Mouse (Mus musculus): ENCODE results near the gene Mllt3. TPM values are rescaled to one million over a fixed set of nuclear protein-coding genes. Genes with fewer than 3 reads are reported as not detected.

The Mllt3 gene
- total and polyA plus RNA-seq, 2 experiments from 2014 or later, result 24.8 to 57.8 TPM

- ATAC-seq (ENCODE audit: low FRiP score), result no peak
- H3K4me3 ChIP-seq (ENCODE audit: low read depth, low read length), result no peak overlapping the region
- H3K4me2 ChIP-seq (ENCODE audit: low read depth, low read length, poor library complexity, severe bottlenecking), result no peak overlapping the region
- H3K9me3 ChIP-seq (ENCODE audit: low read length), result no peaks in the 10 kb centered on the region
- WGBS, result 89% methylated on average over 6 of the region's 6 CpGs
- TF ChIP-seq CTCF (IDR thresholded peaks at IDR 0.05), result no peak
- DNase-seq (ENCODE audit: low spot score), result no peak
- no peaks in the 10 kb centered on the region for H3K27me3 ChIP-seq (ENCODE audit: insufficient read depth, low read length)
- H3K9ac ChIP-seq (replicated peaks; ENCODE audit: low read length, poor library complexity, severe bottlenecking), result no peak overlapping the region
- H3K36me3 ChIP-seq (ENCODE audit: insufficient read depth, low read length), result no peaks in the 10 kb centered on the region
- H3K4me1 ChIP-seq (ENCODE audit: insufficient read depth, low read length), result 0 out of 2 replicates have a peak, but pooled peaks cover 5% of the 10 kb centered on the region
- H3K27ac ChIP-seq (ENCODE audit: low read depth, low read length), result no peak overlapping the region
Observed at GRCm38 (mm10) chr4:87823191-87823590, 210.0 kb downstream of the Mllt3 start.

- WGBS, result 91% methylated on average over 3 of the region's 3 CpGs
- no peak overlapping the region for H3K4me3 ChIP-seq (ENCODE audit: low read depth, low read length)
- H3K4me1 ChIP-seq (ENCODE audit: insufficient read depth, low read length), result 0 out of 2 replicates have a peak, but pooled peaks cover 5% of the 10 kb centered on the region
- no peak overlapping the region for H3K27ac ChIP-seq (ENCODE audit: low read depth, low read length)
- H3K27me3 ChIP-seq (ENCODE audit: insufficient read depth, low read length), result no peaks in the 10 kb centered on the region
- ATAC-seq (ENCODE audit: low FRiP score) (no peak), DNase-seq (ENCODE audit: low spot score) (no peak)
- no peaks in the 10 kb centered on the region for H3K36me3 ChIP-seq (ENCODE audit: insufficient read depth, low read length)
- no peak for TF ChIP-seq CTCF (IDR thresholded peaks at IDR 0.05)
- no peak overlapping the region for H3K4me2 ChIP-seq (ENCODE audit: low read depth, low read length, poor library complexity, severe bottlenecking)
- no peak overlapping the region for H3K9ac ChIP-seq (replicated peaks; ENCODE audit: low read length, poor library complexity, severe bottlenecking)
- H3K9me3 ChIP-seq (ENCODE audit: low read length), result no peaks in the 10 kb centered on the region
Observed at GRCm38 (mm10) chr4:87820911-87821310, 212.3 kb downstream of the Mllt3 start.

- no peak overlapping the region for H3K4me2 ChIP-seq (ENCODE audit: low read depth, low read length, poor library complexity, severe bottlenecking)
- peak; percentile 76 for DNase-seq (ENCODE audit: low spot score)
- TF ChIP-seq CTCF (IDR thresholded peaks at IDR 0.05), result no peak
- no peaks in the 10 kb centered on the region for H3K36me3 ChIP-seq (ENCODE audit: insufficient read depth, low read length)
- H3K27ac ChIP-seq (ENCODE audit: low read depth, low read length), result no peak overlapping the region
- no peaks in the 10 kb centered on the region for H3K27me3 ChIP-seq (ENCODE audit: insufficient read depth, low read length)
- ATAC-seq (ENCODE audit: low FRiP score), result peak; percentile 54
- H3K4me3 ChIP-seq (ENCODE audit: low read depth, low read length), result no peak overlapping the region
- H3K9me3 ChIP-seq (ENCODE audit: low read length), result no peaks in the 10 kb centered on the region
- 21% methylated on average over 9 of the region's 9 CpGs for WGBS
- H3K4me1 ChIP-seq (ENCODE audit: insufficient read depth, low read length), result 0 out of 2 replicates have a peak, but pooled peaks cover 5% of the 10 kb centered on the region
- no peak overlapping the region for H3K9ac ChIP-seq (replicated peaks; ENCODE audit: low read length, poor library complexity, severe bottlenecking)
Observed at GRCm38 (mm10) chr4:87819182-87819581, 214.0 kb downstream of the Mllt3 start.

- Histone ChIP-seq H3K9me3 (ENCODE audit: low read length) (no peaks in the 10 kb centered on the region), H3K4me3 (ENCODE audit: low read depth, low read length) (no peak overlapping the region), H3K27ac (ENCODE audit: low read depth, low read length) (no peak overlapping the region), H3K27me3 (ENCODE audit: insufficient read depth, low read length) (no peaks in the 10 kb centered on the region), H3K36me3 (ENCODE audit: insufficient read depth, low read length) (no peaks in the 10 kb centered on the region), H3K9ac (replicated peaks; ENCODE audit: low read length, poor library complexity, severe bottlenecking) (no peak overlapping the region), H3K4me2 (ENCODE audit: low read depth, low read length, poor library complexity, severe bottlenecking) (no peak overlapping the region), H3K4me1 (ENCODE audit: insufficient read depth, low read length) (0 out of 2 replicates have a peak, but pooled peaks cover 5% of the 10 kb centered on the region)
- no peak for TF ChIP-seq CTCF (IDR thresholded peaks at IDR 0.05)
- WGBS, result 91% methylated on average over 1 of the region's 1 CpGs
- DNase-seq (ENCODE audit: low spot score) (peak; percentile 31), ATAC-seq (ENCODE audit: low FRiP score) (no peak)
Observed at GRCm38 (mm10) chr4:87818276-87818675, 214.9 kb downstream of the Mllt3 start.

GRCm38 (mm10) chr4:87815465-87816108, 217.6 kb downstream of the Mllt3 start:
- Histone ChIP-seq H3K4me2 (ENCODE audit: low read depth, low read length, poor library complexity, severe bottlenecking) (no peak overlapping the region), H3K4me3 (ENCODE audit: low read depth, low read length) (no peak overlapping the region), H3K27me3 (ENCODE audit: insufficient read depth, low read length) (no peaks in the 10 kb centered on the region), H3K27ac (ENCODE audit: low read depth, low read length) (no peak overlapping the region), H3K36me3 (ENCODE audit: insufficient read depth, low read length) (no peaks in the 10 kb centered on the region), H3K9me3 (ENCODE audit: low read length) (no peaks in the 10 kb centered on the region), H3K9ac (replicated peaks; ENCODE audit: low read length, poor library complexity, severe bottlenecking) (no peak overlapping the region), H3K4me1 (ENCODE audit: insufficient read depth, low read length) (0 out of 2 replicates have a peak, but pooled peaks cover 5% of the 10 kb centered on the region)
- WGBS, result 87% methylated on average over 7 of the region's 7 CpGs
- DNase-seq (ENCODE audit: low spot score), result no peak
- no peak for TF ChIP-seq CTCF (IDR thresholded peaks at IDR 0.05)
- no peak for ATAC-seq (ENCODE audit: low FRiP score)

- H3K27ac ChIP-seq (ENCODE audit: low read depth, low read length), result no peak overlapping the region
- no peak for ATAC-seq (ENCODE audit: low FRiP score)
- DNase-seq (ENCODE audit: low spot score), result no peak
- H3K4me2 ChIP-seq (ENCODE audit: low read depth, low read length, poor library complexity, severe bottlenecking), result no peak overlapping the region
- H3K36me3 ChIP-seq (ENCODE audit: insufficient read depth, low read length), result no peaks in the 10 kb centered on the region
- 85% methylated on average over 2 of the region's 2 CpGs for WGBS
- no peak for TF ChIP-seq CTCF (IDR thresholded peaks at IDR 0.05)
- H3K9me3 ChIP-seq (ENCODE audit: low read length), result no peaks in the 10 kb centered on the region
- H3K27me3 ChIP-seq (ENCODE audit: insufficient read depth, low read length), result no peaks in the 10 kb centered on the region
- no peak overlapping the region for H3K4me3 ChIP-seq (ENCODE audit: low read depth, low read length)
- H3K9ac ChIP-seq (replicated peaks; ENCODE audit: low read length, poor library complexity, severe bottlenecking), result no peak overlapping the region
- H3K4me1 ChIP-seq (ENCODE audit: insufficient read depth, low read length), result no peaks in the 10 kb centered on the region
Observed at GRCm38 (mm10) chr4:87811899-87812298, 221.3 kb downstream of the Mllt3 start.

All from midbrain, postnatal 0 days (tissue).